Mouse (Mus musculus) T-helper 2 cell (primary cell): Measurements from ENCODE around the gene Kdm2b.

Source experiments
- in situ Hi-C: fragments of 300-600 bp; cut with MboI, MseI; formaldehyde crosslinking; loops from one replicate; pipeline ENCODE4 v1.15.1; 2025; ENCODE audit warnings: high pct_unique_total_duplicates

Gene Kdm2b

DNA sequence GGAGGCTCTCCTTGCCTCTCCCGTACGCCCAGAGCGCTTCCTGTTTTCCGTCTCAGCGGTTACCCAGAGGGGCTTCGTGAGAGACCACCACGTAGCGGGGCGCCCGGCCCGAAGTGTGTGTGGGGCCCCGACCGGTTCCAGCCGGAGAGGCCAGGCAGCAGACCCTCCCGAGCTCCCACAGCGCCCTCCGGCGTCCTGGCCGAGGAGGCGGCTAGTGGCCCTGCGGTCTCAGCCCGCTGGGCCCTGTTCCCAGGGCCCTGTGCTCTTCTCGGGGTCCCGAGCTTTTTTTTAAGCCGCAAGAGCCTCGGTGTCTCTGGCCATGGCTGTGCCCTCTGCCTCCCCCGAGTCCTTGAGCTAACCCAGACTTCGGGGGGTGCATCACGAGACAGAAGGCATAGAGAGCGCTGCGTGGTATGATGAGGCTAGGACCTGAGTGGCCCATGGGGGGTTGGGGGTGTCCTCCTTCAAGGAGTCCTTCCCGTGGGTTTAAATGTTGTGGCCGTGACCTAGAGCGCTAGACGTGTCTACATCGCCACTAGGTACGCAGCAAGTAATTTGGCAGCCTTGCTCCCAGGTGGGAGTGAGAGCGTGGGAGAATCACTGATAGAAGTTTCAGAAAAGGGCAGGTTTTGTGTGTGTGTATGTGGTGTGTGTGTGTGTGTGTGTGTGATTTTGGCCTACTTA lies 139.2 kb downstream of the Kdm2b start:
- in situ Hi-C loops: loop anchor here (10.0 kb wide), 1 partner anchor 814 kb away; no protein-coding TSS in a partner anchor

DNA sequence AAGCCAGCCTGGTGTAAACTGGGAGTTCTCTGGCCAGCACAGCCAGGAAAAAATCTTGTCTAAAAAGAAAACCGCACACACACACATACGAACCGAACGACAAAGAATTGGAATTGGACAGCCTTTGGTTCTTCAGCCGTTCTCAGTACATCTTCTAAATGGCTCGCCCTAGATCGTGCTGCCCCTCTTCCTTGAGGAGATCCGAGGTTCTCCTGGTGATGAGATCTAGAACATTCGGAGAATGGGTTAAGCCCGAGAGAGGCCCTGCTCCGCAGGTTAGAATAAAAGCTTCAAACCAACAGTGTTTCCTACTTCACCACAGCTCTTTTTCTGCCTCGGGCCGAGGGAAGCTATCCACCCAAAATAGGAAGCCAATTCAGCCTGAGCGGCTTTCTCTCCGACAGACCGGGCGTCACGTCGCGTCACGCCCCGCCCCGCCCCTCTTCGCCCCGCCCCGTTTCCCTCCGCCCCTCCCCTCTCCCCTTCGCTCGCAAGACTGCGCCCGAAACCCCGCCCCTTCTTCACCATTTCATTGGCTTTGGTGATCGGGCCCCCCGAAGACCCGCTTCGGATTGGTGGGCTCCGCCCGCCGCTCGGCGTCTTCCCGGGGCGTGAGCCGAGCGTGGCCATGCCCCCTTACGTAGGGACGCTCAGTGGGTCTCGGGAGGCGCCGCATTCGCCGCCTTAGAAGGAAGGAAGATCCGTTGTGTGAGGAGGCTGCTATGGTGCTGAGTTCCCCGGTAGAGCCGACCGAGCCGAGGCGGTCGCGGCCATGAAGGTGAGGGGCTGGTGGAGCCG lies 139.9 kb downstream of the Kdm2b start, which contains the start of gene Rnf34:
Gene Rnf34 (plus strand): TSS at position 528 of the 798 bp plus-strand sequence.
- in situ Hi-C loops: loop anchor here (10.0 kb wide), 1 partner anchor 815 kb away; no protein-coding TSS in a partner anchor

DNA sequence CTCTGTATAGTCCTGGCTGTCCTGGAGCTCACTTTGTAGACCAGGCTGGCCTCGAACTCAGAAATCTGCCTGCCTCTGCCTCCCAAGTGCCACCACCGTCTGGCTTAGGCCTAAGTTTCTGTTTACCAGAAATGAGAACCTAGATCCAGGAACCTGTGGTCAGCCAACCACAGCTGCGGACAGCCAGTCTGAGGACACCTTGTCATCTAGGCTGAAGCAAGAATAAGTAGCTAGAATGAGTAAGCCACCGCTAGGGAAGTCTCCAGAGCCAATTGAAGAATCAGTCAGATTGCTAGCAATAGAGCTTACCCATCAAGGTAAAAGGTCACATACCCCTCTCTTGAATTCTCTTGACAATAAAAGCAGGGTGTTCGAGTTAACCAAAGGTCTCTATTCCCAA lies 145.8 kb downstream of the Kdm2b start:
- in situ Hi-C loops: no loop called here

DNA sequence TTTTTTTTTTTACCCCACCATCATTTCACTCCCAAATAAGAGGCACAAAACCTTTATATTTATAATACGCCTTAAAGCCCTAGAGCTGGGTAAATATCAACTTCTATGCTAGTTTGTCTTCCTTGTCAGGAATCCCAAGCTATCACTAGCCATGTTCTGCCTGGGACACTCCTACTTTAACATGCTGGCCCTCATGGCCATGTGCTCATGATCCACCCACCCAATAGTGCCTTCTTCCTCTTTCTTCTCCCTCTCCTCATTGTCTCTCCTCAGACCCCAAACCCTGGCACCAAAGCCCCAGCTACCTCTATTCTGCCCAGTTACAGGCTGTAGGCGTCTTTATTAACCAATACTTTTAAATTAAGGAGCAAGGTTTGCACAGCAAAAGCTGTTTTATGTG lies 148.5 kb downstream of the Kdm2b start:
- in situ Hi-C loops: no loop called here

DNA sequence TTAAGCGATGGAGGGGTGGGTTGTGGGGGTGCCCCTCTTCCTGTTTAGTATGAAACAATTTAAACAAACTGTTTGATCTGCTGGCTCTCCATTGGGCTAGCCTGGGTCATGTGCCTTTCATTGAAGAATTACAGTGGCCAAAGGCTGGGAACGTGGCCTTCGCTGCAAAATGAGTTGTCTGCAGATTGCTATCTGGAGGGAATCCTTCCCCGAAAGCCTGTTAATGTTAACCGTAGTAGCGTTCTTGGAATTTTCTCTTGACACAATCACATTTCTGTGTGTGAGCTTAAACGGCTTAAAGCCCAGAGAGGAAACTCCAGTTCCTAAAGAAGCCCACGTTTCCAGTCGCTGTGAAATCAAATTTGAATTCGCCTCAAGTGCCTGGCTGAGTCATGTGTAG lies 156.6 kb downstream of the Kdm2b start:
- in situ Hi-C loops: no loop called here

DNA sequence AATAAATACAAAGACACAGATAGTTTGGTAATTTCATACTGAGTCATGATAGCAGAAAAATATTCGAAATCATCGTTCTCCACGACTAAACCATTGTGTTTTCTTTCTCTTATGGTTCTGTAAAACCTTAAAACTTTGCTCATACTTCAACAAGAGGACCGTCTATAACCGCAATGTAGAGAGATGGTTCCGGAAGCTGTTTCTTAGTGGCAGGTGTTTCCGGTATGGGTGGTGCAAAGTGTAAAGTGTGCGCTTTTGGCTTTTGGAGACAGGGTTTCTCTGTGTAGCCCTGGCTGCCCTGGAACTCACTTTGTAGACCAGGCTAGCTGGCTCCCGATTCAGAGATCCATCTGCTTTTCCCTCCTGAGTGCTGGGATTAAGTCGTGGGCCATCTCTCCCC lies 157.1 kb downstream of the Kdm2b start:
- in situ Hi-C loops: no loop called here

DNA sequence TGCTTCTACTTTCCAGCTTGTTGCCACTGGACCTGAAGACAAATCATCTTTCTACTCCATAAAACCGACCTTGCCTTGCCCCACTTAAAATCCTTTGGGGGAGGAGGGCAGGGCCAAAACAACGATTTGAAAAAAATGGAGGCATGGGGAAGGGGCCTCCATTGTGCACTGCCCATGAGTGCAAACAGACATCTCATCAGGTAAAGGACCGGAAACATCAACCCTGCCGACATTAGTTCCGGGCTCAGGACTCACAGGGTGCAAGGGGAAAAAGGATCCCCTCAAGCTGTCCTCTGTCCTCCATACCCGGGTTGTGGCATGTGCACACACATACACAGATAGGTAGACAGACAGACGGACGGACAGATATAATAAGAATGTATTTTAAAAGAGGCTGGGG lies 164.5 kb downstream of the Kdm2b start:
- in situ Hi-C loops: loop anchor here (10.0 kb wide), 1 partner anchor 1080 kb away; the partner anchor contains the start of gene Denr

DNA sequence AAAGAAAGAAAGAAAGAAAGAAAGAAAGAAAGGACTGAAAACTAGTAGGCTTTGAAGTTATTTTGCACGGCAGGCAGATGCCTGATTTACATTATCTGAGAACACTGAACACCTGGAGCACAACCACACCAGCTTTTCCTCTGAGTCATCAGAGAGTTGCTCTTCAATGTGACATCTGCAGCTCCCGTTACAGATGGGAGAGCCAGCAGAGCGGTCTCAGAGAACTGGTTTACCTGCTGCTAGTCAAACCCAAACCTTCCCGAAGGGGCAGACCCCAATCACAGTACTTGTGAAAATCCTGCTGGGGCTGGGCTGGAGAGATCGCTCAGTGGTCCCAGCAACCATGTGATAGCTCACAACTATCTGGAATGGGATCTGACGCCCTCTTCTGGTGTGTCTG lies 165.2 kb downstream of the Kdm2b start:
- in situ Hi-C loops: loop anchor here (10.0 kb wide), 1 partner anchor 1080 kb away; the partner anchor contains the start of gene Denr

DNA sequence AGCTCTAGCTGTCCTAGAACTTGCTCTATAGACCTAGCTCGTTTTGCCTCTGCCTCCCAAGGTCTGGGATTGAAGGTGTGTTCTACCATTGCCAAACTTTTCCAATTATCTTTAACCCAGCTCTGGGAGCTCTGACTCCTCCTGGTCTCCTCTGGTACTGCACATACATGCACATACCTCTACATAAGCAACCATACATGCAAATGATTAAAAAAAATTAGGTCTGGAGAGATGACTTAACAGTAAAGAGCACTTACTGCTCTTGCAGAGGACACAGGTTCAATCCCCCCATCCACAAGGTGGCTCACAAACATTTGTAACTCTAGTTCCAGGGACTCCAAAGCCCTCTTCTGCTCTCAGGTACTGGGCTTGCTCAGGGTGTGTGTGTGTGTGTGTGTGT lies 165.6 kb downstream of the Kdm2b start:
- in situ Hi-C loops: loop anchor here (10.0 kb wide), 1 partner anchor 1081 kb away; the partner anchor contains the start of gene Denr

DNA sequence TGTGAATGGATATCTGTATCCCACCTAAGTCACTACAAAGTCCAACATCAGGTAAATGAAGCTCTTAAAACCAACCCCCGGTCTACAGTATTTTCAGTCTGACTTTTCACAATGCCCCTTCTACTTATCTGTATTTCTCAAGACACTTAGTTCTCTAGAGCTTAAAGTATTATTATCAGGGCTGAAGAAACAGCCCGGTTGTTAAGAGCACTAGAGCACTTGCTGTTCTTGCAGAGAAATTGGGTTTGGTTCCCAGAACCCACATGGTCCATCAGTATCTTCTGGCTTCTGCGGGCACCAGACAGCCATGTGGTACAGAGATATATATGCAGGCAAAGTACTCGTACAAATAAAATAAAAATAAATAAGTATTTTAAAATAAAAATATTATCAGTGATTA lies 167.2 kb downstream of the Kdm2b start:
- in situ Hi-C loops: loop anchor here (10.0 kb wide), 1 partner anchor 1082 kb away; the partner anchor contains the start of gene Denr

DNA sequence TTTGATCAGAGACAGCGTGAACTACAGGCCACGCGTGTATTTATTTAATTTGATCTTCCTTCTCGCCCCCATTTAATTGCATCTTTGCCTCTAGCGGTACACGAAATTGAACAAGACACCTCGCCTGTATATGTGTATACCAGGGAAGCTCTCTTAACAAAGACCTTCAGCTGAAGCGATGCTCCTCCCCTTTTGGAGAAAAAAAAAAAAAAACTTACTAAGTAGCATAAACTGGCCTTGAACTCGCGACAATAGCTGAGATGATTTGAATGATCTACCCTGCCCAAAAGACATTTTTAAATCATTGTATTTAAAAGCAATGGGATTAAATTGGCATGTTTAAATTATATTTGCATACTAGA lies 168.1 kb downstream of the Kdm2b start:
- in situ Hi-C loops: loop anchor here (10.0 kb wide), 1 partner anchor 1083 kb away; the partner anchor contains the start of gene Denr

DNA sequence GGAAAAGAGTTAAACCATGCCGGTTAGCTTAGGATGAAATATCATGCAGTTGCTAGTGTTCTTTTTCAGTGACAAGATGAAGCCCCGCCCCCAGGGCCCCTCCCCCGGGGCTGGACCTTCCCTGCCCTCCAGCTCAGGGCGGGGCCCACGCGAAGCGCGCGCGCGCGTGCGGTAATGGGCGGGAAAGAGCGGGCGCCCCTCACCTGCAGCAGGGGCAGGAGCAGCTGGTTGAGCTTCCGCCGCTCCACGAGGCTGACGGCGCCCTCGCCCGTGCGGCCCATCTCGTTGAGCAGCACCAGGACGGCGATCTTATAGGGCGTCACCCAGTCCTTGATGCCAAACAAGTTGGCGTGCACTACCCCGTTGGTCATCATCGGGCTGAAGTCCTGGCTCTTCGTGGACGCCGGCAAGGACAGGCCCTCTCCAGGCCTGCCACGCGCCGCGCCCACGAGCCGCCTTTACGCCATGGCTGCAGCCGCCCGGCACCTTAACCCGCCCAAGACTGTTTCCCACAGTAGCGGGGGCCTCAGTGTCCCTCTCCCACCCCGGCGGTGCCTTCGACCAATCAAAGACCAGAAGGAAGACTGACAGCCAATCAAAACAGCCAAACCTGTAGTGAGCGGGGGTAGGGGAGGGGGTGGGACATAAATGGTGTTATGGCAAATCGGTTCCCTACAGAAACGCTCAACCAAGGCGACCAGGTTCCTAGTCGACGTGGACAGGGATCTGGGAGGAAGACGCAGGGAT lies 168.7 kb downstream of the Kdm2b start, which contains the start of gene Anapc5:
Gene Anapc5 (minus strand): TSS at position 563 of the 747 bp plus-strand sequence.
- in situ Hi-C loops: loop anchor here (10.0 kb wide), 1 partner anchor 1084 kb away; the partner anchor contains the start of gene Denr
